Mouse (Mus musculus): ENCODE results near the gene Elmsan1. TPM values are rescaled to one million over a fixed set of nuclear protein-coding genes. Genes with fewer than 3 reads are reported as not detected.

Gene Elmsan1
- polyA plus RNA-seq, 1 experiment from 2014 or later, result 7.3 TPM

DNA sequence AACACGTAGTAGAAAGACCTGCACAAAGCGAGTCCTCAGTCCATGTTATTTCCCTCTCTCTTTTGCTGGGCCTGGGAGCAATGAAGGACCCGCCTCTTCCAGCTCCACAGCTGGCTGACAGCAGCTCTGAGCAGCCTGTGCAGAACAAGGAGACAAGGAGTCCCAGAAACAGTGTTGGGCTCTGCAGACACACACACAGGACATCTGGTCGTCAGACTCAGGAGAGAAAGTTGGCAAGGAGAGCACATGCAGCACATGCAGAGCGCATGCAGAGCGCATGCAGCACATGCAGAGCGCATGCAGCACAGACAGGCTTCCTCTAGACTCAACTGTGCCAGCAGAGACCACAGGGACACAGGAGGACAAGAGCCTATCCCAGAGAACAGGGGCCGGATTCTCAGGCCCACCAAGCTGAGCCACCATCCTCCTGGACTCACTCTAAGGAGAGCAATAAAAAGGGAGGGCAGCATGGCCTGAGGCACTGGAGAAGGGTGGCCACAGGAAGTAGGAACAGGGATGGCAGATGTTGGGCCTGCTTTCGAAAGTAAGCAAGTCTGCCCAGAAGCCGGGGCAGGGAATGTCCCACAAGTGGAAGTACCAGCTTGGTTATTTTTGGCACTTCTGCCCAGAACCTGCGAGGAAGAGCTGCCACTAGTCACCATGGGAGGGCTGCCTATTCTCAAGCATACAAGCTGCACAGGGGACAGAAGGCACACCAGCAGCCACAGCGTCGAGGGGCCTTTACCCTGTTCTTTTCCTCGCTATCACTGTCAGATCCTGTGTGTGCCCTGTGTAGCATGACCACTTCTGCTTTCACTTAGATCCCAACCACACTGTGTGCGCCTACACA, 30.7 kb downstream of the Elmsan1 start:
- Histone ChIP-seq H3K4me3 (0 out of 2 replicates have a peak overlapping the region, but pooled peaks have one; percentile 11), H3K27ac (replicated peaks) (peak overlapping the region; percentile 20; the same call in 1 of the 2 replicates), H3K27me3 (replicated peaks; ENCODE audit: low read depth, poor library complexity, severe bottlenecking) (no peaks in the 10 kb centered on the region), H3K9me3 (peaks cover 3% of the 10 kb centered on the region; the same call in 1 of the 2 replicates), H3K4me1 (peaks cover 69% of the 10 kb centered on the region), H3K36me3 (replicated peaks) (peaks cover 43% of the 10 kb centered on the region)
- WGBS, result 64% methylated on average over 15 of the region's 15 CpGs
- DNase-seq (ENCODE audit: low spot score), result no peak

- Histone ChIP-seq H3K27me3 (replicated peaks; ENCODE audit: low read depth, poor library complexity, severe bottlenecking) (no peaks in the 10 kb centered on the region), H3K36me3 (replicated peaks) (peaks cover 43% of the 10 kb centered on the region), H3K4me1 (peaks cover 62% of the 10 kb centered on the region), H3K4me3 (no peak overlapping the region), H3K27ac (replicated peaks) (no peak overlapping the region), H3K9me3 (peaks cover 3% of the 10 kb centered on the region; the same call in 1 of the 2 replicates)
- no peak for DNase-seq (ENCODE audit: low spot score)
- WGBS, result 91% methylated on average over 5 of the region's 5 CpGs
These were observed 31.7 kb downstream of the Elmsan1 start for GRCm38 (mm10) chr12:84186950-84187349.

- H3K27ac ChIP-seq (replicated peaks), result no peak overlapping the region
- no peak overlapping the region for H3K4me3 ChIP-seq
- H3K9me3 ChIP-seq, result peaks cover 3% of the 10 kb centered on the region; the same call in 1 of the 2 replicates
- no peak for DNase-seq (ENCODE audit: low spot score)
- H3K36me3 ChIP-seq (replicated peaks), result peaks cover 43% of the 10 kb centered on the region
- H3K27me3 ChIP-seq (replicated peaks; ENCODE audit: low read depth, poor library complexity, severe bottlenecking), result no peaks in the 10 kb centered on the region
- WGBS, result 83% methylated on average over 3 of the region's 3 CpGs
- H3K4me1 ChIP-seq, result peaks cover 62% of the 10 kb centered on the region
These were observed 32.1 kb downstream of the Elmsan1 start for GRCm38 (mm10) chr12:84186536-84186935.

DNA sequence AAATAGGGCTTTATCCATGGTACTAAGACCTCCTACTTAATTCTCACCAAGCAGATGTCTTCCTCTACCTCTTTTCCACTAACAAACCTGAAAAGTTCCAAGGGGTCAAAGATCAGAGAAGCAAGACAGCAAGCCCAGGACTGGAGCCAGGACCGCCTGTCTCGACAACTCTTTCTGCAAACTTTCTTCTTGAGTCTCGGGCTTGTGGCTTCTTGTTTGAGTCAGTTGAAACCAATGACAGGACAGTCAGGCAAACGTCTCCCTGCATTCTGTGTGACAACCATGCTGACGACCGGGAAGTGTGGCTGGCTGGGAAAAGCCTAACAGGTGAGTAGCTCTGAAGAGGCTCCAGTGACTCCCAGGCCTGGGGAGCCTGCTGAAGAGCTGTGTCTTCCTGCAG, 33.1 kb downstream of the Elmsan1 start:
- Histone ChIP-seq H3K4me1 (peaks cover 62% of the 10 kb centered on the region), H3K4me3 (no peak overlapping the region)

DNA sequence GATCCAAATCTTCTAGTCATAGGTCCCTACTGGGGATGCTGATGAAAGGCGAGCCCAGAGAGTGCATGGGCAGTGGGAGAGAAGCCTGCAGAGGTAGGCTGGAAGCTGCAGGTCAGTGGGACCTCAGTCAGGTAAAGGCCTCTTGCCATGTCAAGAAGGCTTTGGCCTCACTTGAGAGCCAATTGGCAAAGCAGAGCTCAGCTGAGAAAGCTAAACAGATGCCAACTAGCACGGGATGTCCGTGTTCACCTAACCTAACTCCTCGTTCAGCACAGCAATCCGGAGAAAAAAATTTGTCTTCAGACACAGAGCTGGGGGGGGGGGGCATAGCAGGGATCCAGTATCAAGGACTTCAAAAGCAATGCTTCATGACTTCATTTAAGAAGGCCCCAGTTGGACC, 33.7 kb downstream of the Elmsan1 start:
- WGBS, result 85% methylated on average over 5 of the region's 5 CpGs
- Histone ChIP-seq H3K4me1 (peaks cover 62% of the 10 kb centered on the region), H3K9me3 (peaks cover 3% of the 10 kb centered on the region; the same call in 1 of the 2 replicates), H3K4me3 (no peak overlapping the region), H3K27me3 (replicated peaks; ENCODE audit: low read depth, poor library complexity, severe bottlenecking) (no peaks in the 10 kb centered on the region), H3K27ac (replicated peaks) (no peak overlapping the region), H3K36me3 (replicated peaks) (peaks cover 43% of the 10 kb centered on the region)
- no peak for DNase-seq (ENCODE audit: low spot score)

More for the DNA sequence above, 33.1 kb downstream of the Elmsan1 start:
- no peak for DNase-seq (ENCODE audit: low spot score)
- peaks cover 3% of the 10 kb centered on the region; the same call in 1 of the 2 replicates for H3K9me3 ChIP-seq
- no peaks in the 10 kb centered on the region for H3K27me3 ChIP-seq (replicated peaks; ENCODE audit: low read depth, poor library complexity, severe bottlenecking)
- H3K36me3 ChIP-seq (replicated peaks), result peaks cover 43% of the 10 kb centered on the region
- WGBS, result 70% methylated on average over 6 of the region's 6 CpGs
- no peak overlapping the region; the same call in 1 of the 2 replicates for H3K27ac ChIP-seq (replicated peaks)

DNA sequence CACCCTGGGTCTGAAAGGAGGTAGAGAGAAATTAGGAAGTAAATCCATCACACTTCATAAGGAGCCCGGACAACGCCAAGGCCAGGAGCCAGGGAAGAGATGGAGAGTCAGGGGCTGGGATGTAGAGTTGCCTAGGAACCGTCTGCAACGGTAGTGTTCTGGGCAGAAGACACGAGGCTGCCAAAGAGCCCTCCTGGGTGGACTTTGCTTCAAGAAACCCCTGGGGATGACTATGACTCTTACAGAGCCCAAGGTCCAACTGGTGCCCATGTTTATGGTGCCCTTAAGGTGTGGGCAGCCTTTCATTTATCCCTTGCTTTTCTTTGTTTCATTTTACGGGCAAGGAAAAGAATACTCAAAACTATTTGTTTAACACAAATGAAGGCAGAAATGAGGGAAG, 36.7 kb downstream of the Elmsan1 start:
- Histone ChIP-seq H3K4me3 (no peak overlapping the region), H3K9me3 (peaks cover 3% of the 10 kb centered on the region; the same call in 1 of the 2 replicates), H3K27ac (replicated peaks) (no peak overlapping the region), H3K4me1 (peaks cover 60% of the 10 kb centered on the region), H3K36me3 (replicated peaks) (peaks cover 32% of the 10 kb centered on the region), H3K27me3 (replicated peaks; ENCODE audit: low read depth, poor library complexity, severe bottlenecking) (no peaks in the 10 kb centered on the region)
- 84% methylated on average over 6 of the region's 6 CpGs for WGBS
- no peak for DNase-seq (ENCODE audit: low spot score)

- Histone ChIP-seq H3K9me3 (no peaks in the 10 kb centered on the region), H3K4me3 (no peak overlapping the region), H3K4me1 (peaks cover 67% of the 10 kb centered on the region), H3K36me3 (replicated peaks) (peaks cover 20% of the 10 kb centered on the region), H3K27ac (replicated peaks) (peak overlapping the region; percentile 12; the same call in 1 of the 2 replicates), H3K27me3 (replicated peaks; ENCODE audit: low read depth, poor library complexity, severe bottlenecking) (no peaks in the 10 kb centered on the region)
- DNase-seq (ENCODE audit: low spot score), result no peak
- WGBS, result 83% methylated on average over 8 of the region's 8 CpGs
These were observed 37.8 kb downstream of the Elmsan1 start for GRCm38 (mm10) chr12:84180701-84181435.

- 79% methylated on average over 3 of the region's 3 CpGs for WGBS
- H3K4me3 ChIP-seq, result no peak overlapping the region
These were observed 38.6 kb downstream of the Elmsan1 start for GRCm38 (mm10) chr12:84180090-84180489.

DNA sequence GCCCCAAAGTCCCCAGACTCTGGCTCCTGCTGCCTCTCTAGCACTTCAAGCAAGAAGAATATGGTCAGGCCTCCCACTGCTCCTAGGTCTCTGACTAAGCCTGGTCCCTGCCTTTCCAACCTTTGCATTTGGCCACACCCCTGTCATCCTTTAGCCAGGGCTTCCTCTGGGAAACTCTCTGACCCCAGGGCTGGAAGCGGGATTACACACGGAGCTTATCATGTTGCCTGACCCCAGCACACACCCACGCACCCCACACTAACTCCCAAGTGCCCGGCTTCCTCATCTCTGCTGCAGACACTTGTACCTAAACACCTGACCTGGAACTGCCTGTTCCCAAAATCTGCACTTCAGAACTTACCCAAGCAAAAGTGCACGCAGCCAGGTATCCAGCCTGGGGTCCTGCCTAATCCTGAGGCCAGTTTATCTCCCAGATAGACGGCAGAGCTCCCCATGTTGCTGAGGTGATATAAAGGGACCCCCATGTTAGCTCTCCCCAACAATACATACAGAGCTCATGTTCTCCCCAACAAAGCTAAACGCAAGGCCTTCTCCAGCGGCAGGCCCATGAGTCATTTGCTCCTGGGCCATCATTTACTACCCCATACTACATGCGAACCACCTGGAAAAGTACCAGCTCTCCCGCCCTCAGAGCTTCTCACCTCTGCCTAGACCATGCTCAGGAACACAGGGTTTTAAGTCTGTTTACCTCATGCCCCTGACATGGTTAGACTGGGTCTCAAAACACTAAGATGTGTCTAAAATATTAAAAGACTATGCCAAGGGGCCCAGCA, 39.8 kb downstream of the Elmsan1 start:
- DNase-seq (ENCODE audit: low spot score), result no peak
- H3K4me3 ChIP-seq, result no peak overlapping the region
- H3K4me1 ChIP-seq, result peaks cover 79% of the 10 kb centered on the region
- no peak overlapping the region for H3K27ac ChIP-seq (replicated peaks)
- peaks cover 6% of the 10 kb centered on the region for H3K36me3 ChIP-seq (replicated peaks)
- WGBS, result 62% methylated on average over 10 of the region's 10 CpGs
- H3K9me3 ChIP-seq, result no peaks in the 10 kb centered on the region
- H3K27me3 ChIP-seq (replicated peaks; ENCODE audit: low read depth, poor library complexity, severe bottlenecking), result no peaks in the 10 kb centered on the region

More at GRCm38 (mm10) chr12:84180090-84180489, 38.6 kb downstream of the Elmsan1 start:
- Histone ChIP-seq H3K4me1 (peaks cover 70% of the 10 kb centered on the region), H3K36me3 (replicated peaks) (peaks cover 13% of the 10 kb centered on the region), H3K9me3 (no peaks in the 10 kb centered on the region), H3K27me3 (replicated peaks; ENCODE audit: low read depth, poor library complexity, severe bottlenecking) (no peaks in the 10 kb centered on the region), H3K27ac (replicated peaks) (no peak overlapping the region)
- no peak for DNase-seq (ENCODE audit: low spot score)

DNA sequence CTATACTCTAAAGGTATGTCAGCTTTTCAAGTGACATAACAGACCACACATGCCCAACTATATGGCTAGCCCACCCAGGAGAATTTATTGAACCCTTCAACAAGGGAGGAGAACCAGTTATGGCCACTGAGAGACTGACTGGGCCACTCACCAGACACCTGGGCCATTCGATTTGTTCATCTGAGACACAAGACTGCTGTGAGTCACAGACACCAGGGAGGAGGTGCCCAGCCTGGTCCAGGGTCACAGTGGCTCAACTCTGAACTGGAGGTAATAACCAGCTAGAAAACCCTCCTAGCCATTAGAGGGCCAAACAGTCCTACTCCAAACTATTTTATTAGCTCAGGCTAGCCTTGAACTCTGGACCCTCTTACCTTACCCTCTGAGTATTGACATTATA, 40.6 kb downstream of the Elmsan1 start:
- no peak overlapping the region for H3K4me3 ChIP-seq
- WGBS, result 76% methylated on average over 1 of the region's 1 CpGs
- peaks cover 14% of the 10 kb centered on the region for H3K36me3 ChIP-seq (replicated peaks)
- H3K9me3 ChIP-seq, result no peaks in the 10 kb centered on the region
- H3K4me1 ChIP-seq, result peaks cover 83% of the 10 kb centered on the region
- DNase-seq (ENCODE audit: low spot score), result no peak
- no peak overlapping the region; the same call in 1 of the 2 replicates for H3K27ac ChIP-seq (replicated peaks)
- H3K27me3 ChIP-seq (replicated peaks; ENCODE audit: low read depth, poor library complexity, severe bottlenecking), result no peaks in the 10 kb centered on the region

- H3K27ac ChIP-seq (replicated peaks), result peak overlapping the region; percentile 92
- H3K9me3 ChIP-seq, result no peaks in the 10 kb centered on the region
- no peaks in the 10 kb centered on the region for H3K27me3 ChIP-seq (replicated peaks; ENCODE audit: low read depth, poor library complexity, severe bottlenecking)
- peaks cover 83% of the 10 kb centered on the region for H3K4me1 ChIP-seq
- H3K36me3 ChIP-seq (replicated peaks), result peaks cover 23% of the 10 kb centered on the region
- peak overlapping the region; percentile 60 for H3K4me3 ChIP-seq
- DNase-seq (ENCODE audit: low spot score), result no peak
- WGBS, result 39% methylated on average over 6 of the region's 6 CpGs
These were observed 41.6 kb downstream of the Elmsan1 start for GRCm38 (mm10) chr12:84176886-84177765.
